Mouse (Mus musculus) olfactory bulb, adult 2 months (tissue): ENCODE measurements around the gene Hvcn1. TPM values are rescaled to one million over a fixed set of nuclear protein-coding genes. Genes with fewer than 3 reads are reported as not detected.
"Not testable (repeated sequence)": the region's sequence is repeated elsewhere in the genome, so short reads cannot be mapped to it uniquely, and the experiment has no call there.

ENCODE experiments used
- H3K27ac ChIP-seq: fragments of 200-500 bp; 2 replicates; pipeline ENCODE4 v1.5.1; 2012; ENCODE audit warnings: low read depth, low read length; ENCODE audit not compliant: insufficient read depth
- H3K4me1 ChIP-seq: fragments of 200-500 bp; 2 replicates; pipeline ENCODE4 v1.6.1; 2012; ENCODE audit warnings: low read length; ENCODE audit not compliant: control insufficient read depth, insufficient read depth
- H3K4me3 ChIP-seq: fragments of 200-500 bp; 2 replicates; pipeline ENCODE4 v1.5.1; 2012; ENCODE audit warnings: mild to moderate bottlenecking, low read depth, low read length, moderate library complexity; ENCODE audit not compliant: insufficient read depth
- CTCF ChIP-seq: fragments of 200-500 bp; IDR thresholded peaks from 2 replicates; pipeline ENCODE4 v1.5.1; 2012; ENCODE audit warnings: low read depth, mild to moderate bottlenecking, low read length, moderate library complexity; ENCODE audit not compliant: insufficient read depth
- POLR2A ChIP-seq: fragments of 200-500 bp; IDR thresholded peaks from 2 replicates; pipeline ENCODE4 v1.6.1; 2012; ENCODE audit warnings: mild to moderate bottlenecking, low read depth, low read length, moderate library complexity; ENCODE audit not compliant: insufficient read depth
- WGBS: fragments of 180-500 bp; shearing (Covaris S2); methylation state at CpG from one replicate; pipeline ENCODE4 v1.1.7; 2018; 5-methylcytosine and 5-hydroxymethylcytosine counted together
- polyA plus RNA-seq: library from polyadenylated mRNA; stranded (reverse); fragments of >200 nt; gene quantifications from 2 replicates; pipeline ENCODE4 v1.2.4, GENCODE M21; 2012; ENCODE audit warnings: low replicate concordance; ENCODE audit not compliant: missing spikeins, insufficient read depth, insufficient read length

Gene Hvcn1
- polyA plus RNA-seq, 1 experiment, result not detected

- peak overlapping the region; percentile 6 for H3K4me3 ChIP-seq
- H3K4me1 ChIP-seq, result peaks cover 37% of the 10 kb centered on the region
- TF ChIP-seq POLR2A (no peak), CTCF (no peak)
- H3K27ac ChIP-seq, result peak overlapping the region; percentile 43
- WGBS, result 56% methylated on average over 8 of the region's 8 CpGs
Observed at GRCm38 (mm10) chr5:122171058-122171457, 35.5 kb upstream of the Hvcn1 start.

GRCm38 (mm10) chr5:122175402-122175801 is 31.2 kb upstream of the Hvcn1 start:
- WGBS, result 49% methylated on average over 2 of the region's 2 CpGs
- H3K27ac ChIP-seq, result 0 out of 2 replicates have a peak overlapping the region, but pooled peaks have one; percentile 1
- no peak overlapping the region for H3K4me3 ChIP-seq

GRCm38 (mm10) chr5:122175961-122176360 is 30.6 kb upstream of the Hvcn1 start:
- no peak for TF ChIP-seq CTCF
- TF ChIP-seq POLR2A, result no peak
- peaks cover 30% of the 10 kb centered on the region for H3K4me1 ChIP-seq
- H3K27ac ChIP-seq, result 0 out of 2 replicates have a peak overlapping the region, but pooled peaks have one; percentile 25
- 64% methylated on average over 7 of the region's 7 CpGs for whole genome bisulfite sequencing
- no peak overlapping the region for H3K4me3 ChIP-seq

More at GRCm38 (mm10) chr5:122175402-122175801, 31.2 kb upstream of the Hvcn1 start:
- no peak for TF ChIP-seq CTCF
- TF ChIP-seq POLR2A, result no peak
- H3K4me1 ChIP-seq, result peaks cover 30% of the 10 kb centered on the region

GRCm38 (mm10) chr5:122176398-122176797 is 30.2 kb upstream of the Hvcn1 start:
- TF ChIP-seq CTCF (peak; percentile 54; the same call in 1 of the 2 replicates), POLR2A (no peak)
- H3K4me1 ChIP-seq, result peaks cover 28% of the 10 kb centered on the region
- WGBS, result 24% methylated on average over 1 of the region's 1 CpGs
- H3K4me3 ChIP-seq, result no peak overlapping the region
- 0 out of 2 replicates have a peak overlapping the region, but pooled peaks have one; percentile 25 for H3K27ac ChIP-seq

GRCm38 (mm10) chr5:122179665-122180064 is 26.9 kb upstream of the Hvcn1 start:
- Histone ChIP-seq H3K4me1 (peaks cover 17% of the 10 kb centered on the region), H3K4me3 (no peak overlapping the region), H3K27ac (peak overlapping the region; percentile 60)
- TF ChIP-seq CTCF (no peak), POLR2A (no peak)
- 14% methylated on average over 6 of the region's 6 CpGs for WGBS

- Histone ChIP-seq H3K4me3 (no peak overlapping the region), H3K4me1 (peaks cover 16% of the 10 kb centered on the region), H3K27ac (0 out of 2 replicates have a peak overlapping the region, but pooled peaks have one; percentile 27)
- 66% methylated on average over 7 of the region's 7 CpGs for WGBS
- TF ChIP-seq CTCF (no peak), POLR2A (no peak)
Observed at GRCm38 (mm10) chr5:122184283-122184806, 22.3 kb upstream of the Hvcn1 start.

- H3K27ac ChIP-seq, H3K4me3 ChIP-seq: not testable (repeated sequence)
- H3K4me1 ChIP-seq, result peaks cover 13% of the 10 kb centered on the region
- 92% methylated on average over 6 of the region's 6 CpGs for WGBS
Observed at GRCm38 (mm10) chr5:122184858-122185257, 21.7 kb upstream of the Hvcn1 start.

GRCm38 (mm10) chr5:122189115-122189514 is 17.5 kb upstream of the Hvcn1 start:
- TF ChIP-seq CTCF (no peak), POLR2A (no peak)
- Histone ChIP-seq H3K4me1 (peaks cover 8% of the 10 kb centered on the region), H3K4me3 (no peak overlapping the region), H3K27ac (no peak overlapping the region)
- WGBS, result 54% methylated on average over 3 of the region's 3 CpGs

GRCm38 (mm10) chr5:122190465-122190864 is 16.1 kb upstream of the Hvcn1 start:
- TF ChIP-seq CTCF, result no peak
- 80% methylated on average over 7 of the region's 7 CpGs for WGBS
- Histone ChIP-seq H3K4me1 (no peaks in the 10 kb centered on the region), H3K27ac (no peak overlapping the region), H3K4me3 (no peak overlapping the region)
